Mouse (Mus musculus): ENCODE measurements around the gene Prr5.

Prr5 gene

DNA sequence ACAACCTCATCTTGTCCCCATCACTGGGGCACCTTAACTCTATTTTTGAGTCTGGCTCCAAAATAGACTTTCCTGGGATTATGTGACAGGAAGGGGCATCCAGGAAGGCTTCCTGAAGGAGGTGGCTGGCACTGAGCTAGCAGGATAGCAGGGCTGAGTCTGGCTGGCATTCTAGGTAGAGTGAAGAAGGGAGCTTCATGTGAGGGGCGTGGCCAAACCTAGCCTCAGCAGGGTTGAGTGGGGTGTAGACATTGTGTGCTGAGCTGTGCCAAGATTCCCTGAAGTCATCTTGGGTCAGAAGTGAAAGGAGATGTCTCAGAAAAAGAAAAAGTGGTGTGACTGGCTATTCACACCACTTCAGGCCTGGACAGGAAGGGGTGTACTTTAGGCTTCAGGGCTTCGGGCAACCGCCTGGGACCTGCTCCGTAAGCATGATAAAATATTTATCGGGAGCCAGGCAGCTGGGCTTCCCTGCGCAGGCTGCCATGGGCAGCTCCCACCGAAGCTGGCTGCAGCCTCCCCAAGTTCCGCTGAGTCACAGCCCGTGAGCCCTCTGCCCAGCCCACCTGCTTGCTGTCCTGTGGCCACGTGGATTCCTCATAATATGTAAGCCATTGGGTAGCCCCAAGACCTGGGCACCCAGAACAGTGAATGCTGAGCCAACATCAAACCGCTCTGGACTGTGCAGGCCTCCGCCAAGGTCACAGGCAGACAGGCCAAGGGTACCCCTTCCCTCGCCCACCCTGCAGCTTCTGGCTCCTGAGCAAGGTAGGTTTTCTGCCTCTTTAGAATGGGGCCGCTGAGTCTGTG lies at the start of gene Prr5:
Gene Prr5, plus strand, starts transcription at position 683 of the 810 bp plus-strand sequence.
- DNase-seq (ENCODE audit: low spot score in 2 of 2): no peak

DNA sequence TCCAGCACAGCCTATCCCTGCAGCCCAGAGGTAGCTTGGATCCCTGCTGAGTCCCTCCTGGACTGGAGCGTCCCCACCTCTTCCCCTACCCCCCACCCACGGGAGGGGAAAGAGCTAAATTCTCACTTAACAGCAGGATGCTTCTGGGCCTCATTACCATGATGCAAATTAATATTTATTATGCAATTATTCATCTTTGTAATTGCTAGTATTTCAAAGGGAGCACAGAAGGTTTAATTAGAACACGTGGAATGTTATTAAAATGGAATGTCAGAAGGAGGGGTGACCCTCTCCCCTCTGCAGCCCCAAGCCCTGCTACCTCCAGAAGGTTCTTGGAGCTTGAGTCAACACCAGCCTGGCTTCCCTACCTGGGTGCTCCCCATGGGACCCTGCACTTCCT lies 49.4 kb upstream of the Prr5 start:
- DNase-seq (ENCODE audit: low spot score in 2 of 2): no peak

DNA sequence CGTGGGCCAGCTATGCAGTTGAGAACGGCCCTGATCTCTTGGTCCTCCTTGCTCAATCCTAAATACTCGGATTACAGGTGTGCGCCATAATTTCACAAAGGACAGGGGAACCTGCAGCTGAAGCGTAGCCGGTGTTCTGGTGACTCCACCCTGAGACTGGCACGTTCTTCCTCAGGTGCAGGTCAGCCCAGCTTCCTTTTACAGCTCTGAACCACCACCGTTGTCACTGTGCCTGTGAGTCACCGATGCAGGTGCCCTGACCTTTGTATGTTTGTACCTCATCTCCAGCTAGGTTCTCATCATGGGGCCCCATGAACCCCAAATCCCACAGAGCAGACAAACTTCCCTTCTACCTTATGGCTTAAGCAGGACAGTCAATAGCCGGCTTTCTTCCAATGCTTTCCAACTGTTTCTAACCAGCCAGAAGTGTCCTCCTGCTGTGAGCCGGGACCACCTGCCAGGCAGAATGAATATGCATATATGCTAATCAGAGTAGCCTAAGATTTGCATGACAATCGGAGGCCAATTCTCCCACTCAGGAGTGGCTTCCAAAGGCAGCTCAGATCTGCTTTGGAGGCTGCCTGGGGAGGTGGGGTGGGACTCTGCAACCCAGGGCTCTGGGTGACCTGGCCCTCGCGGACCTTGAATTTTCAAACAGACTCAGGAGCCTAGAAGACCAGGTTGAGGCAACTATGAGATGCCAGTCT lies 47.5 kb upstream of the Prr5 start:
- peak in 1 of 2 experiments; percentile 59 for DNase-seq (ENCODE audit: low spot score in 2 of 2)

DNA sequence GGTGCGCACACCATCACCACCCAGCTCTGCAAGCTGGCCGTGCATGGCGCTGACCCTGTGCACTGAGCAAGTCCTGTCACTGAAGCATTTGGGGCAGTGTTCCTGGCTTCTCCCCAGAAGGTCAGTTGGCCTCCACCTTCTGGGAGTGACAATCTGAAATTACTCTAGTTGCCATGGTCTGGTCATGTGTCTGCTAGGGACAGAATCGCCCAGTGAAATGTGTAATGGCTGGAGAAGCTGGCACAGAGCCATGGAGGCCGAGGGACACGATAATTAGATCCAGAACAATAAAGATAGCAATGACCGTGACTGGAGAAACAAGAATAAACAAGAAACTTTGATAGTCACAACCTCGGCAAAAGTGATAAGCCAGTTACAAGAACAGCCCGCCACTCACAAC lies 44.5 kb upstream of the Prr5 start:
- no peak for DNase-seq (ENCODE audit: low spot score in 2 of 2)

DNA sequence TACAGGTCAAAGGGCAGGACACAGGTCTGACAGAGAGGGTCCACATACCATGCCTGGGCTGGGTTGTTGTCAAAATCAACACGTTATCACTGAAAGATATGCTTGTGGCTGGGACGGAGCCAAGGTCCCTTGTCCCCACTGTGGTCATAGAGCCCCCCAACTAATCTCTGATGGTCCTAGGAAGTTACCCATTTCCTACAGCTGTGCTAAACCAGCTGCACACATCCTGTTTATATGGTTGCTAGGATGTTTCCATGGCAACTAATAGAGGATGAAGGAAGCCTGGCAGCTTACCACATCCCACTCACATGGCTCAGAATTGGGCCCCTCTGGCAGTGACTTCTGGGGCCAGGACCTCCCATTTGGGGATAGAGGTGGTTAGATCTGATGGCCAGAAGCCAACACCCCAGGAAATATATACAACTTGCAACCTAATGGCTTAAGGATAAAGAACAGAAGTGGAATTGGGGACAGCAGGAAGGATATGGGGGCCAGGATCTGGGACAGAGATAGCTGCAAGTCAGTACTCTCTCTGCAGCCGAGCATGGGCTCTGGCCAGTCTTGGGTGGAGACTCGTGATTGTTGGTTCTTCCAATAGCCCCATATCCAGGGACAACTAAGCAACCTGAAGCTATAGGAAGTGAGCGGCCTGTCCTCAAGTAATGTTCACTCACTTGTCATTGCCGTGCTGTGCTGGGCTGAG lies 43.6 kb upstream of the Prr5 start:
- no peak for DNase-seq (ENCODE audit: low spot score in 2 of 2)

DNA sequence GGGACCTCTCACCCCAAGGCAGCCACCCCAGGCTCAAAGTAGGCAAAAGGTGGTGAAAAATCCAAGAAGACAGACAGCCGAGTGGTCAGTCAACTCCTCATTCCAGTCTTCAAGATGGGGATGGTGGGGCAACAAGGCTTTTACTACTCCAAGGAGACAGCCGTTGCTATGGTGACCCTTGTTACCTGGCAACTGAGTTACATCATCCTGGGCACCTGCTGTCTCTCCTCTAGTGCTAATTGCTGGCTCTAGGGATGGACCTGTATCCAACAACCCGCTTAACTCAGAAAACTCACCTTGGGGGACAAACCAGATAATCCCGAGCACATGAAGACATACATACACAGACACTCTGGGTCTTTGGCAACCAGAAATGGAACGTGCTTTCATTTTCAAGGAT lies 42.1 kb upstream of the Prr5 start:
- DNase-seq (ENCODE audit: low spot score in 2 of 2): peak in 1 of 2 experiments; percentile 72

DNA sequence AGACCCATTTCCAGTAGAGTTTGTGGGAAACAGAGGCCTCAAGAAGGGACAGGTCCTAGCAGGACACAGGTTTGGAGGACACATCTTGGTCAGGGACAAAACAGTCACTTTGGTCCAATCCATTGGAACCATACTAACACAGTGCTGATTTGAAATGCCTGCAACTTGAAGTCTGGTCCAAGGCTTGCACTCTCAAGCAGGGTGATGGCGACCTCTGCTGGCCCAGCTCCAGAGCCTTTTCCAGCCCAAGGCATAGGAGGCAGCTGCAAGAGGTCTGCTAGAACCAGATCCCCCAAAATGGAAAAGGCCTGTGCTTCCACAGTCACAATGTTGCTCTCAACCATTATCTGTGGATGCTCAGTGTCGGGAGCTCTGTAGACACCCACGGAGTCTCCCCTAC lies 39.7 kb upstream of the Prr5 start:
- DNase-seq (ENCODE audit: low spot score in 2 of 2): peak in 1 of 2 experiments; percentile 49

DNA sequence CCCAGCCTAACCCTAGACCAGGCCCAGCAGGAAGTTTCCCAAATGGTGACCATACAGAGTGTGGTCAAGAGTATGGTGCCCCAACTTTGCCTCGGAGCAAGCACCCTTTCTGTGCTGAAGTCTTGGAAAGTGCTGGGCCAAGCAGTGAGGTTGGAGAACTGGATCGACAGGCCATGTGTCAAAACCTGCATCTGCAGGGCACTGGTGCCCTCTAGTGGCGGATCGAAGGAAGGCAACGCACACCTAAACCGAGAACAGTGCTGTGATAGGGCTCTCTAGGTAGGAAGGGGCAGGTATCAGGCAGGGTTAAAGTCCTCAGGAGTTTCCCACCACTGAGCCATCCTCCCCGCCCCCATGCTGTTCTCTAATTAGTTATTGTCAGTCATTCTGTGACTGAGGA lies 37.9 kb upstream of the Prr5 start:
- peak in 1 of 2 experiments; percentile 74 for DNase-seq (ENCODE audit: low spot score in 2 of 2)

DNA sequence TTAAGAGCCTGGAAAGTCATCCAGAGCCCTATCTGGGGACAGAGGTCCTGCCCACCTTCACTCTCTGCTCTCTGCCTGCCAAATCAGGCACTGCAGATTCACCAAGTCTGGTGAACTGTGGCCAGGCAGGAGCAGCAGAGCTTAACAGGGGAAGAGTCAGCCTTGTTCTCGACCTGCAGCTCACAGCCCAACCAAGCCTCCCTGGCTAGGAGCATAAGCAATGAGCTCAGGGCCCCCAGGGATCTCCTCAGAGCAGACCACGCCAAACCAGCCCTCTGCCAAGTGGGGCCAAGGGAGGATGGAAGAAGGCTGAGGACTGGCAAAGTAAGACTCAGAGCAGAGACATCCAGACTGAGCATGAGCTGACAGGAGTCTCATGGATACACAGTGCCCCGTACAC lies 35.1 kb upstream of the Prr5 start:
- DNase-seq (ENCODE audit: low spot score in 2 of 2): no peak

DNA sequence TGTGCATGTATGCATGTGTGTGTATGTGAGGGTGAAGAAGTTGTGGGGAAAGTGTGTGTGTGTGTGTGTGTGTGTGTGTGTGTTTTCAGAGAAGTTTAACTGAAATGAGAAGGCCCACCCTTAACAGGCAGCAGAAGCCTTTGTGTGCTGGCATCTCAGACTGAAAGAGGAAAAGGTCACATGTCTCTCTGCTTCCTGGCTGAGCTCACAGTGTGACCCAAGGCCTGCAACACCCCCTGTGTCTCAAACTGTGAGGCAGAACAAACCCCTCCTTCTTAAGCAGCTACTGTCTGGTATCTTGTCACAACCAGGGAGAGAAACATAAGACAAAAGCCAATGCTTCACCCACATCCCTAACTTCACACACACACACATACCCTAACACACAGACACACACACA lies 31.0 kb upstream of the Prr5 start:
- no peak for DNase-seq (ENCODE audit: low spot score in 2 of 2)

DNA sequence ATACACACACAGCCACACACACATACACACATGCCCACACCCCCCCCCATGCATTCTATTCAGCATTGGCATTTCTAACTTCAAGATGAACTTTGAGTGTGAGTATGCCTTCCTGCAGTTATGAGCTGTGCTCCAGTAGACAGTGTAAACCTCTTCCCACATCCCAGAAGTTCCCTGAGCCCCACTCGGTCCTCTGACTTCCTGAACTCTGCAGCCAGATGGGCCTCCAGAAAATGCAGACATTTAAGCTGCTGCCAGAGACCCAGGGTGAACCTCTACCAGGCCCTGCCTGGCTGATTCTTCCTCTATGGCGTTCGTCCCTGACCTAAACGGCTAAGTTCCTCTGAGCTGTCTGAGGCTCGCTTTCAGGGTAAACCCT lies 30.4 kb upstream of the Prr5 start:
- DNase-seq (ENCODE audit: low spot score in 2 of 2): no peak

DNA sequence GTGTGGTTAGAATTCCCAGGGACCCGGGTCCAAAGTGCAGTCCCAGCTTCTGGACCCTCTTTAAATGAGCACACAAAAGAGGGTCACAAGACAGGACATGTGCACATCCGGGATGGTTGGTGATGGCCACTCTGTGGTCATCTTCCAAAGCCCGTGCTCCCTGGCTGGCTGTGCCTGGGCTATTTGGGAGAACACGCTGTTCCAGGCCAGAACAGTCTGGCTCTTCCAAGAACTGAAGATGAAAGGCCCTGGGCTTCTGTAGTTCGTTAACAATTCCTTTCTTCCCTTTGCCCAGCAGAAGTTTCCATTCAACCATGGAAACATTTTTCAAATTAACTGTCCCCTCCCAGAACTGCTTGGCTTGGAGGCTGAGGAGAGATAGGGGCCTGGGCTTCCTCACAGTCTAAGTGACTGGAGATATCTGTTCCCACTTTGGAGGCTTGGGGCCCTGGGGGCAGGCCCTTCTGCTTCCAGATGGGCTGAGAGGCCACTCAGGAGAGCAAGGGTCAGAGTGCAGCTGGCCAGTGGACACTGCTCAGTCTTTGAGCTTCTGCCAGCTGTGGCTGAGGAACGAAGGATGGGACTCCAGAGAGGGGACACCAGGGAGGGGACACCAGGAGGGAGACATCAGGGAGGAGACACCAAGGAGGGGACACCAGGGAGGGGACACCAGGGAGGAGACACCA lies 29.8 kb upstream of the Prr5 start:
- DNase-seq (ENCODE audit: low spot score in 2 of 2): peak in 1 of 2 experiments; percentile 33

DNA sequence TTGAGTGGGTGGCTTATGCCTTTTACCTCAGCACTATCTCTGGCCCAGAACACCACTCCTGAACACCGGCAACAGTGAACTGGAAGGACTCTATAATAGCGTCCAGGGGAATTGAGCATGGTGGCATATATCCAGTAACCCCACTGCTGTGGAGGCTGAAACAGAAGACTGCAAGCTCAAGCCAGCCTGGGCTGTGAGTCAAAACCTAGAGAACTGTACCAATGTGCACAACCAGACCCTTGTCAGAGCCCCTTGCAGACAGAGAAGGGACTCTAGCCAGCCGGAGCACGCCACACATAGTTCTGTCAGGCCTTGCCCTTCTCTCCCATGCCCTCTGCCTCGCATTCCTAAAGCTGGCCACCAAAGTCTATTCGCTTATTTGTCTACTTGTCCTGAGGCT lies 28.7 kb upstream of the Prr5 start:
- peak in 1 of 2 experiments; percentile 29 for DNase-seq (ENCODE audit: low spot score in 2 of 2)

DNA sequence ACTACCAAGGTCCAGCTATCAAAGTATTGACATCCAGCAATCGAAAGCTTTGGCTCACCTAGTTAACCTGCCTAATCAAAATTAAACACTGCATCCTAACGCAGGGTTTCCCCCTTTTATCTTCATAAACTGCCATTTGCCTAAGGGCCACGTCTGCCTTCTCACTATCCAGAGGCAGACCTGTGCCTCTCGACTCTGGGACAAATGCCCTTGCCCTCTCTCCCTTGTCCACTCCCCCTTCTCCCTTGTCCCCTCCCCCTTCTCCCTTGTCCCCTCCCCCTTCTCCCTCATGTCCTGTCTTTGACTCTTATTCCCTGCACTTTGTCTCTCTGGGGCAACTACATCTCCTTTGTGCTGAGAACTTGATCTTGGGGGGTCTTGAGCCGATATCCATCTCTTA lies 28.3 kb upstream of the Prr5 start:
- no peak for DNase-seq (ENCODE audit: low spot score in 2 of 2)

DNA sequence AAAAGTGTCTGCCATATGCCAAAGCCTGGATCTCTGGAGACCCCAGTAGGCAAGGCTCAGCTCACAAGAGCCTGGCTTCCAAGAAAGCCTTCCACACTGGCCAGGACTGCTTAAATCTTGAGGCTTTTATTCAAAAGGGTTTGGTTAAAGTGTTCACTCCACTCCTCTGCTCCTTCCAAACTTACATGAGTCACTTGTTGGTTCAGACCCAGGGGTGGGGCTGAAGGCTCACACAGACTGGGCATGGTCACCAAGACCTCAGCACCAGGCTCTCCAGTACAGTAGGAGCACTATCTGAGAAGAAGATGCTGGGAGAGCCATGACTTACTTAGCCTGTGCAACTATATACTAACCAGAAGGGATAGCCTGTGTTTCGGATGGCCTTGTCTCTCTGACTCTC lies 27.5 kb upstream of the Prr5 start:
- no peak for DNase-seq (ENCODE audit: low spot score in 2 of 2)

DNA sequence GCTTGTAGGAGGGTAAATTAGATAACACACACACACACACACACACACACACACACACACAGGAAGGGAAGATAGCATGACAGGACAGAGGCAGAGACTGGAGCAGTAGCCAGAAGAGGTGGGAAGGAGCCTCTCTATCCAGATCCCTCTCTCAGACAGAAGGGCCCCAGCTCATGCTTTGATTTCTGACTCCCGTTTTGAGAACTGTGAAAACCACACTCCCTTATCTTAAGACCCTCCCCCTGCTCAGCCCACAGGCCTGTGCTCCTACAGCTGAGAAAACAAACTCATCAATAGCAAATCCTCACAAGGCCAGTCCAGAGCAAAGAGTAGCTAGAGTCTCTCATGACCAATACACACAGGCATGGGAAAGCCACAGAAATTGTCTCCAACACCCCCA lies 26.2 kb upstream of the Prr5 start:
- DNase-seq (ENCODE audit: low spot score in 2 of 2): no peak

DNA sequence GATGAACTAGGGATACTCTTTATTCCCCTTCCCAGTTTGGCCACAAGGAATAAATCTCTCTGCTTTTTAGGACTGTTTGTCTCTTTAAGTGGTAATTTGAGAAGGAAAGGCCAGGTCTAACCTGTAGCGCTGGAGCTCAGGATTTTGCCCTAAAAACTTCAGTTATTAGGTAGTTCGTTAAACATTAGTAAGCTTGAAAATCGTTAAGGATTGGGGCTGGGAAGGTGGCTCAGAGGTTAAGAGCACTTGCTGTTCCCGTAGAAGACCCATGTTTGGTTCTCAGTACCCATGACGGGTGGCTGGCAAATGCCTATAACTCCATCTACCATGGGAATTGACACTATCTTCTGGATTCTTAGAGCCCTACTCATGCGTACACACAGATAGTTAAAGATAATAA lies 17.9 kb upstream of the Prr5 start:
- no peak for DNase-seq (ENCODE audit: low spot score in 2 of 2)

DNA sequence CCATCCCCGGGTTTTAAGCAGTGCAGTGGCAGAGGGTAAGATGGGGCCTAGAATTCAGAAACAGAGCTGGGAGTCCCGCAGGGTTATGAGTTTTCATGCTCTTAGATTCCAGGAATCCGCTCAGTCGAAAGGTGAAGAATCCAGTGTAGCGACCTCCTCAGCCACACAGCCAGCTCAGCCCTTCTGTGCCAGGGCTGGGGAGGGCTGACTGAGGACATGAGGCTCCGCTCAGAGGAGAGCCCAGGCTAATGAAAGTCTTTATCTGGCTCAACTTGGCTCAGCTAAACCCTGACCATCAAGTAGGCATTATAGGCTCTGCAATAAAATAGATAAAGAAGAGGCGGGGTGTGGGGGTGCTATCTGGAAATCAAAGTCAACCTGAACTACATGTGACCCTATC lies 16.3 kb upstream of the Prr5 start:
- DNase-seq (ENCODE audit: low spot score in 2 of 2): no peak

DNA sequence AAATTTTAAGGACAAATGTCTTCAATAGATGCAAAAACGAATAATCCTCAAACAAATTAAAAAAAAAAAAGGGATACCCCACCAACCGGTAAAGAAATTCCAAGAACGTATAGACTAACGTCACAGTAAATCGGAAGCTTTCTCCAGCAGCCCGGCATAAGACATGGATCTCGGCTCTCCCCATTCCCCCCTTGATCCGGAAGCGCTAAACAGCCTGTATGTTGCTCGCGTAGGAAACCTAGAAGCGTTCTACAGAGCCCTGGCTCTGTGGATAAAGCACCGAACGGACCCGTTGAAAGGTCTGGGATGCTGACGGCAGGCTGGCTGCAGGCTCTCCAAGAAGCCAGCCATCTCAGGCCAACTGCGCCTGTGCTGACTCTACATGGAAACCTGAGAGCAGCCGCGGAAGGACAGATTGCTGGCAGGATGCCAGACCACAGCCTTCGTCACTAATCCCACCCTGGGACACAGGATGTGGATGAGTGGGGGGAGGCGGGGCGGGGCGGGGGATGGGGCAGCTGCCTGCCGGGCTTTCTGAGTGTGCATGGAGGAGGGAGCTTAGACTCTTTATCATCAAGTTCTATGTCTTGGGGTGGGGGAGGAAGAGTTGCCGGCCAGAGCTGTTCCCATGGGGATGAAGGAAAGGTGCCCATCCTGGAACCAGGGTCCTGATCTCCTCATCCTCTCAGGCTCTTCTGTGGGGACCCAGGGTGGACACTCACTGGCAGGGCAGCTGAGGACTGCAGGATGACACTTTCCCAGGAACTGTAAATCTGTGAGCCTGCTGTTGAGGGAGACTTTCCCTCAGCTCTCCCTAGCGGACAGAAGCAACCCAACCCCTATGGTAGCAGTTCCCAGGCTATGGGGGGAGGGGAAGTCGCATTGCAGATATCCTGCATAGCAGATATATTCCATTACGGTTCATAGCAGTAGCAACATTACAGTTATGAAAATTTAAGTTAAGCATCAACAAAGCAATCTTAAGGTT lies 15.1 kb upstream of the Prr5 start:
- peak in 1 of 2 experiments; percentile 49 for DNase-seq (ENCODE audit: low spot score in 2 of 2)

DNA sequence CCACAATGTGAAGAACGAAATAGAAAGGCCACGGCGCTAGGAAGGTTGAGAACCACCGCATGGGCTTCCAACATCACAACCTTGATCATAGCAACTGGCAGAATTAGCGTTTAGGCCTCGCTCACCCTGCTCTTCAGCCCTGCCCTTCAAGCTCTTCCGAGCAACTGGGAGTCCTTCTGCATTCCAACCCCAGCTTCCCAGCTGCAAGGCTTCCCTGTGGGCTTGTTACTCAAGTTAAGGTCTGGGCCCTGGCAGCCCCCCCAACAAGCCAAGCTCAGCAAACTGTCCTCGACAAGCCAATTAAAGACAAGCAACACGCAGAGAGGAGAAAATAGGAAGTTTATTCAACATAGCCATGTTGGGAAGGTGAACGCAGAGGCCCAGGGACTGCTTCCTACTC lies 14.4 kb upstream of the Prr5 start:
- DNase-seq (ENCODE audit: low spot score in 2 of 2): no peak

DNA sequence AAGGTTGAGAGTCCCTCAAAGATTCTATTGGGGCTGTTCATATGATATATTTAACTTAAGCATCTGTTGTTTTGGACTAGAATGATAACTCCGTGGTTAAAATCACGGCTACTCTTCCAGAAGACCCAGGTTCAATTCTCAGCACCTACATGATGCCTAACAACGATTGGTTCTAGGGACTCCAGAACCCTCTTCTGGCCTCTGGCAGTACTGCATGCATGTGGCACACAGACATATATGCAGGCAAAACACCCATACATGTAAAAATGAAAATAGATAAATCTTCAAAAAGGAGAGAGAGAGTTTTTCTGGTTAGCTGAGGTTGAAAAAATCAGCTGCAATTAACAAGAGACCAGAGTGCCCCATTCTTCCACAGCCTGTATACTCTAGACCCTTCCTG lies 12.7 kb upstream of the Prr5 start:
- no peak for DNase-seq (ENCODE audit: low spot score in 2 of 2)
